Mouse (Mus musculus) brain, embryonic 14.5 days (tissue): Measurements from ENCODE around the gene Slc30a5.

Experiments
- CTCF ChIP-seq: fragments of 200-500 bp; IDR thresholded peaks from 2 replicates; pipeline ENCODE4 v1.5.1; 2012; ENCODE audit warnings: inconsistent platforms, mild to moderate bottlenecking, moderate library complexity, borderline replicate concordance; ENCODE audit not compliant: insufficient read depth, insufficient read length; ENCODE audit errors: extremely low read depth
- POLR2A ChIP-seq: fragments of 200-500 bp; IDR thresholded peaks from 2 replicates; pipeline ENCODE4 v1.6.1; 2012; ENCODE audit warnings: mild to moderate bottlenecking, inconsistent platforms, borderline replicate concordance; ENCODE audit not compliant: poor library complexity, insufficient read depth, insufficient read length, severe bottlenecking; ENCODE audit errors: extremely low read depth

GRCm38 (mm10) chr13:100871445-100872171 is 38.4 kb upstream of the Slc30a5 start:
- TF ChIP-seq CTCF, result no peak
- TF ChIP-seq POLR2A, result no peak
